Mouse (Mus musculus) liver, adult 2 months (tissue): ENCODE measurements at regions not wholly inside any gene's neighbourhood (a gene's known extent, or its start where the extent isn't known, plus 50 kb on each side); places are given as distances from the start of the nearest gene placed in this dataset.

ENCODE experiments used
- CTCF ChIP-seq: fragments of 200-500 bp; IDR thresholded peaks from 2 replicates; pipeline ENCODE4 v1.5.1; 2011; ENCODE audit warnings: low read depth, low read length, control low read depth
- POLR2A ChIP-seq: fragments of 200-500 bp; IDR thresholded peaks from 2 replicates; pipeline ENCODE4 v1.6.1; 2011; ENCODE audit warnings: low read length, control low read depth; ENCODE audit not compliant: insufficient read depth; ENCODE audit errors: extremely low read depth

DNA sequence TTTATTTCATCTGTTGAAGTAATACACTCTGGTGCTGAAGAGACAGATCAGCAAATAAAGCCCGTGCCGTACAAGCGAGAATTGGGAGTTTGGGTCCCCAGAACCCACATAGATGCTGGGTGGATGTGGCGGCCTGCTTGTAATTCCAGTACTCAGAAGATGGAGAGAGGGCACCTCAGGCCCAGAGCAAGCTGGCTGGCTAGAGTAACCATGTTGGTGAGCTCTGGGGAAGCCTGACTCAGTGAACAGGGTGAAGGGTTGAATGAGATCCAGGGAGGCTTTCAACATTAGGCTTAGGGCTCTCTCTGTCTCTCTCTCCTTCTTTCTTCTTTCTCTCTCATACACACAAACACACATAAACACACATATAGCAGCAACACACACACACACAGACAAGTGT lies 76.2 kb upstream of the Nrbf2 start:
- TF ChIP-seq CTCF (no peak), POLR2A (no peak)
